Mouse (Mus musculus): ENCODE measurements around the gene Arhgap4.

DNA sequence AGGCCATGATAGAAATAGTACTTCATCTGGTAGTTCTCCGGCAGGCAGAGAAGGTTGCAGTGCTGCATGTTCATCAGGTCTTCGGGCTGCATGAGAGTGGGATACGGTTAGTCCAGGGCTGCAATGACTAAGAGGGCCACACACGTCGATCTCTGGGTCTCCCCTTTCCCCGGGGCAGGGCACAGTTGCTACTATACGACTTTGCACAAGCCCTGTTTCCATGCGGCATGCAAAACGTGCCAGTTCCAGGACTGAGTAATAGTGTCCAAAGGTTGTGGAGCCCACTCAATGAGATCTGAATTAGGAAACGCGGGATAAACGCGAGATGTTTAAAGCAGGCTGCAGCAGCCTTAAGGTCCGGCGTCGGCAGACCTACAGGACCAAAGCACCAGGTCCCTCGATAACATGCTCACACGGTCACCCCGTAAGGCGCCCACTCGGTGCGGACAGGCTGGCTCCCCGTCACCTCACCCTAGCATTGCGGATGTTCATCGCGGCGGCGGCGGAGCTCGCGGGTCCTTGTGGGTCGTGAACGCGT, 316 bp downstream of the Arhgap4 start:
- TF ChIP-seq EP300 (IDR thresholded peaks at IDR 0.05; ENCODE audit: low read depth) (no peak), CTCF (IDR thresholded peaks at IDR 0.05; ENCODE audit: low read depth) (no peak)
